8 mouse cellular contexts compared by ENCODE assay signal in genomic region chr1:164307124-164307751, GRCm38 (mm10). TPM values are rescaled to one million over a fixed set of nuclear protein-coding genes. Genes with fewer than 3 reads are reported as not detected.
A peak's percentile ranks its signal among the peaks of the same experiment; 100 is the strongest.
DNase-seq lines count a peak whose midpoint lies in the region; ATAC-seq and TF ChIP-seq lines count a peak whose summit lies in the region.

Blzf1 (minus strand) TSS chr1:164307489.

- H3K27ac ChIP-seq in cortical plate, adult 2 months (ENCODE audit: insufficient read depth, low read length), result no peak within 1 kb of the TSS

- peaks cover 43% of the 10 kb centered on the region for H3K36me3 ChIP-seq in megakaryocyte, embryonic 14.5 days (replicated peaks; ENCODE audit: low read length)

- no peaks in the 10 kb centered on the region for H3K27me3 ChIP-seq in megakaryocyte, embryonic 14.5 days (replicated peaks)

- H3K9me3 ChIP-seq in megakaryocyte, embryonic 14.5 days, result no peaks in the 10 kb centered on the region

- peaks cover 2% of the 10 kb centered on the region; the same call in 1 of the 2 replicates for H3K4me1 ChIP-seq in cortical plate, adult 2 months (ENCODE audit: control insufficient read depth, insufficient read depth, low read length)
- peaks cover 30% of the 10 kb centered on the region for H3K4me1 ChIP-seq in megakaryocyte, embryonic 14.5 days

- TF ChIP-seq POLR2A in cortical plate, adult 2 months (IDR thresholded peaks at IDR 0.05; ENCODE audit: extremely low read depth, insufficient read depth, low read length), result peak; percentile 38; the same call in 1 of the 2 replicates

- TF ChIP-seq CTCF in cortical plate, adult 2 months (IDR thresholded peaks at IDR 0.05; ENCODE audit: extremely low read depth, insufficient read depth, low read length), result no peak

- peak within 1 kb of the TSS; percentile 74 for H3K4me3 ChIP-seq in cortical plate, adult 2 months (ENCODE audit: insufficient read depth, low read length)
- peak within 1 kb of the TSS; percentile 96 for H3K4me3 ChIP-seq in megakaryocyte, embryonic 14.5 days (replicated peaks)

- peak; percentile 99 for ATAC-seq in activated CD4-positive, CD25-positive, alpha-beta regulatory T cell, adult 4 months

- DNase-seq in gastrocnemius, adult 8-10 months (ENCODE audit: low spot score in 2 of 2), result peak; percentile 86 to 93
- peak; percentile 95 for DNase-seq in hindlimb bud, embryonic 11.5 days (ENCODE audit: extremely low spot score, low read depth, low spot score)
- DNase-seq in left cerebral cortex, adult 8-10 months (ENCODE audit: low spot score in 2 of 2), result peak; percentile 89 to 97
- DNase-seq in right cerebral cortex, postnatal 10 days (ENCODE audit: low spot score in 2 of 2), result peak; percentile 99
- DNase-seq in urinary bladder, postnatal 25 days (ENCODE audit: low spot score), result peak; percentile 94

RNA-seq across cellular contexts. Expression of gene Blzf1, which starts in this region (rescaled TPM):
- polyA plus RNA-seq in activated CD4-positive, CD25-positive, alpha-beta regulatory T cell, adult 4 months (2017; shearing (Covaris generic)), result 10 to 100 TPM; 17.9 to 21.2 TPM
- polyA plus RNA-seq in cortical plate, adult 2 months (2012; rRNA removed), result 18.4 and 19.5 TPM in 2 replicates
- total RNA-seq in gastrocnemius, adult 8-10 months (2022), result 10 to 100 TPM; 23.8 to 26.6 (median 25.8) TPM
- 10 to 100 TPM; 18.6 to 24.0 (median 22.1) TPM for total RNA-seq in left cerebral cortex, adult 8-10 months (2022)
- polyA plus RNA-seq in megakaryocyte, embryonic 14.5 days (2012; ENCODE audit: insufficient read depth, low replicate concordance), result 2.1 TPM in 1 of 2 replicates, not detected in the other
